Mouse (Mus musculus) hindbrain, postnatal 0 days (tissue): ENCODE measurements around the gene Susd6. TPM values are rescaled to one million over a fixed set of nuclear protein-coding genes. Genes with fewer than 3 reads are reported as not detected.

Experiments used
- ATAC-seq: fragments of 200-750 bp; cut with Nextera tagmentation; 2 replicates; pipeline ENCODE4 v1.8.0; 2017; ENCODE audit warnings: mild to moderate bottlenecking, moderate TSS enrichment, moderate library complexity
- DNase-seq: peaks from one replicate; pipeline ENCODE4 v3.0.0-alpha.2; 2015; ENCODE audit warnings: low spot score
- H3K27ac ChIP-seq: fragments of 300-500 bp; sonication (generic); 2 replicates; pipeline ENCODE4 v1.5.1; 2014; ENCODE audit warnings: mild to moderate bottlenecking
- H3K27me3 ChIP-seq: fragments of 300-500 bp; sonication (generic); 2 replicates; pipeline ENCODE4 v1.6.1; 2014; ENCODE audit warnings: low read length, mixed read lengths; ENCODE audit not compliant: insufficient read depth
- H3K36me3 ChIP-seq: fragments of 300-500 bp; sonication (generic); 2 replicates; pipeline ENCODE4 v1.6.1; 2014; ENCODE audit warnings: low read length, mixed read lengths; ENCODE audit not compliant: insufficient read depth
- H3K4me1 ChIP-seq: fragments of 300-500 bp; sonication (generic); 2 replicates; pipeline ENCODE4 v1.6.1; 2014; ENCODE audit warnings: antibody characterized with exemption, low read length, mixed read lengths; ENCODE audit not compliant: insufficient read depth
- H3K4me2 ChIP-seq: fragments of 300-500 bp; sonication (generic); 2 replicates; pipeline ENCODE4 v1.6.1; 2014; ENCODE audit warnings: low read depth, mild to moderate bottlenecking, low read length, moderate library complexity, mixed read lengths
- H3K4me3 ChIP-seq: fragments of 300-500 bp; sonication (generic); 2 replicates; pipeline ENCODE4 v1.5.1; 2014; ENCODE audit warnings: low read length
- H3K9ac ChIP-seq: fragments of 300-500 bp; sonication (generic); replicated peaks from 2 replicates; pipeline ENCODE4 v1.6.1; 2014; ENCODE audit warnings: mild to moderate bottlenecking, low read length, moderate library complexity, mixed read lengths
- H3K9me3 ChIP-seq: fragments of 300-500 bp; sonication (generic); 2 replicates; pipeline ENCODE4 v1.6.1; 2016; ENCODE audit warnings: low read length, mixed read lengths
- CTCF ChIP-seq: IDR thresholded peaks from 2 replicates; pipeline ENCODE4 v1.5.1; 2016; ENCODE audit warnings: antibody characterized with exemption, control low read depth, low read depth
- WGBS: fragments of 180-500 bp; shearing (Covaris S2); extraction: QIAGEN DNeasy Blood & Tissue Kit; methylation state at CpG from one replicate; pipeline ENCODE4 v1.1.7; 2014; 5-methylcytosine and 5-hydroxymethylcytosine counted together
- polyA plus RNA-seq: library from polyadenylated mRNA; unstranded; fragments of >200 nt; fragmentation: Nextera tagmentation; extraction: Ambion mirVana; gene quantifications from 2 replicates; pipeline ENCODE4 v1.2.1, GENCODE M21; 2015
- total RNA-seq: library from RNA; depleted of rRNA; stranded (reverse); fragments of >200 nt; gene quantifications from 2 replicates; pipeline ENCODE4 v1.2.3, GENCODE M21; 2014

The Susd6 gene
- total and polyA plus RNA-seq, 2 experiments from 2014 or later = 9.2 to 26.3 TPM

DNA sequence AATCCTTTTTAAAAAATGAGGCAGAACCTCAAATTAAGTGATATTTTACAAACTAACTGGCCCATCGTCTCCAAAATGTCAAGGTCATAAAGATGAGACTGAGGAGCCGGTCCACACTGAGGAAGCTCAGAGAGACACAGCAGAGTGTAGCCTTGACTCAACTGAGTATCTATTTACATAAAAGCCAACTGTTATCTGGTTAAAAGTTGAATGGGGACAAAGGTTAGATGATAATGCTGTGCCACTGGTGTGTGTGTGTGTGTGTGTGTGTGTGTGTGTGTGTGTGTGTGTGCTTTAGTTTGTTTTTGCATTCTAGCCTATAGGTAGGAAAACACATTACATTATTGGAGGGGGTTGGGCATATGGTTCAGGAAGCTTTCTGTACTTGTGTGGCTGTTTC is 100.8 kb downstream of the Susd6 start:
- no peak for DNase-seq
- Histone ChIP-seq H3K9ac (no peak overlapping the region), H3K36me3 (no peaks in the 10 kb centered on the region), H3K27me3 (no peaks in the 10 kb centered on the region), H3K9me3 (no peaks in the 10 kb centered on the region), H3K4me2 (no peak overlapping the region), H3K4me1 (no peaks in the 10 kb centered on the region; the same call in 1 of the 2 replicates), H3K4me3 (no peak overlapping the region), H3K27ac (no peak overlapping the region)
- no peak for ATAC-seq
- 97% methylated on average over 2 of the region's 2 CpGs for WGBS
- TF ChIP-seq CTCF = no peak

GRCm38 (mm10) chr12:80893720-80894494 is 103.6 kb downstream of the Susd6 start:
- ATAC-seq (no peak), DNase-seq (no peak)
- Histone ChIP-seq H3K27ac (no peak overlapping the region), H3K4me1 (no peaks in the 10 kb centered on the region; the same call in 1 of the 2 replicates), H3K9me3 (no peaks in the 10 kb centered on the region), H3K36me3 (no peaks in the 10 kb centered on the region), H3K9ac (no peak overlapping the region), H3K4me3 (no peak overlapping the region), H3K4me2 (no peak overlapping the region), H3K27me3 (no peaks in the 10 kb centered on the region)
- WGBS = 88% methylated on average over 18 of the region's 18 CpGs
- TF ChIP-seq CTCF = peak; percentile 40

- ATAC-seq = peak; percentile 94
- peak overlapping the region; percentile 34; the same call in 1 of the 2 replicates for H3K27ac ChIP-seq
- H3K4me3 ChIP-seq = peak overlapping the region; percentile 19; the same call in 1 of the 2 replicates
- H3K36me3 ChIP-seq = no peaks in the 10 kb centered on the region
- H3K4me1 ChIP-seq = no peaks in the 10 kb centered on the region; the same call in 1 of the 2 replicates
- no peak overlapping the region for H3K9ac ChIP-seq
- H3K9me3 ChIP-seq = no peaks in the 10 kb centered on the region
- H3K4me2 ChIP-seq = peak overlapping the region; percentile 44
- peak; percentile 94 for DNase-seq
- no peaks in the 10 kb centered on the region for H3K27me3 ChIP-seq
- WGBS = 8% methylated on average over 19 of the region's 19 CpGs
- peak; percentile 98 for TF ChIP-seq CTCF
Observed at GRCm38 (mm10) chr12:80894973-80895570, 104.8 kb downstream of the Susd6 start.

GRCm38 (mm10) chr12:80909631-80910030 is 119.3 kb downstream of the Susd6 start:
- no peaks in the 10 kb centered on the region for H3K27me3 ChIP-seq
- H3K9me3 ChIP-seq = no peaks in the 10 kb centered on the region
- 91% methylated on average over 8 of the region's 8 CpGs for WGBS
- TF ChIP-seq CTCF = no peak
- H3K9ac ChIP-seq = no peak overlapping the region
- DNase-seq (no peak), ATAC-seq (no peak)
- no peak overlapping the region for H3K4me3 ChIP-seq
- no peaks in the 10 kb centered on the region for H3K36me3 ChIP-seq
- H3K4me2 ChIP-seq = no peak overlapping the region
- H3K27ac ChIP-seq = no peak overlapping the region
- no peaks in the 10 kb centered on the region for H3K4me1 ChIP-seq

GRCm38 (mm10) chr12:80917764-80918163 is 127.5 kb downstream of the Susd6 start:
- TF ChIP-seq CTCF = peak; percentile 40
- H3K4me3 ChIP-seq = no peak overlapping the region
- H3K36me3 ChIP-seq = no peaks in the 10 kb centered on the region
- no peak overlapping the region for H3K9ac ChIP-seq
- H3K27ac ChIP-seq = no peak overlapping the region
- H3K4me2 ChIP-seq = no peak overlapping the region
- DNase-seq = no peak
- no peaks in the 10 kb centered on the region for H3K27me3 ChIP-seq
- WGBS = 59% methylated on average over 7 of the region's 7 CpGs
- no peak for ATAC-seq
- H3K9me3 ChIP-seq = no peaks in the 10 kb centered on the region
- no peaks in the 10 kb centered on the region for H3K4me1 ChIP-seq

DNA sequence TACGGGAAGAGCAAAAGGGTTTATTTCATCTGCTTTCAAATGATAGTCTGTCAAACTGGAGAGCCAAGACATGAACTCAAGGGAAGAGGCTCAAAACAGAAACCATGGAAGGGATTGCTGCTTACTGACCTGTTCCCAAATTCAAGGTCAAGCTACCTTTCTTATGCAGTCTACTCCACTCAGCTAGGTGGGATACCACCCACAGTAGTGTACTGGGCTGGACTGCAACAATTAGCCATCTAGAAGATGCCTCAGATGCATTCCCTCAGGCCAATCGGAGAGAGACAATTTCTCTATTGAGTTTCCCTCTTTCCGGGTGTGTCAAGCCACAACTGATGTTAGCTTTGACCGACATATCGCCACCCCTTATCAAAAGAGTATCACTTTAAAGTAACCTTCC is 131.0 kb downstream of the Susd6 start:
- no peaks in the 10 kb centered on the region for H3K9me3 ChIP-seq
- no peak overlapping the region for H3K27ac ChIP-seq
- DNase-seq (no peak), ATAC-seq (no peak)
- H3K4me1 ChIP-seq = no peaks in the 10 kb centered on the region
- no peak overlapping the region for H3K4me3 ChIP-seq
- H3K4me2 ChIP-seq = no peak overlapping the region
- 94% methylated on average over 5 of the region's 5 CpGs for WGBS
- H3K36me3 ChIP-seq = no peaks in the 10 kb centered on the region
- no peaks in the 10 kb centered on the region for H3K27me3 ChIP-seq
- no peak for TF ChIP-seq CTCF
- no peak overlapping the region for H3K9ac ChIP-seq

DNA sequence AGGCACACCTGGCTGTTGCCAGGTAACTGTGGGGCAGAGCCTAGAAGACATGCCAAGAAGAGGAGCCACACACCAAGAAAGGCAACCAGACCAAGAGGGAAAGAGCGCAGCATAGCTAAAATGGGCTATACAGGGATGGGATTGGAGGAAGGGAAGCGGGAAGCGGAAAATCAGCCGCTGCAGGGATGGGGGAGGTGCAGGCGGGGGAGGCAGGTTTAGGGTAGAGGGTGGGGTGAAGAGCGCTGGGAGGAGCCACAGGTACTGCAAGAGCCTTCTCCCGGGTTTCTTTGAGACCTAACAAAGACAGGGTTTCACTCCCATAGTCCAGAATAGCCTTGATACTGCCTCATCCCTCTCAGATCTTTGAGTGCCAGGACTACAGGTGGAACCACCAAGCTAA is 132.6 kb downstream of the Susd6 start:
- Histone ChIP-seq H3K4me1 (no peaks in the 10 kb centered on the region), H3K9ac (no peak overlapping the region), H3K27ac (no peak overlapping the region), H3K27me3 (no peaks in the 10 kb centered on the region), H3K4me3 (0 out of 2 replicates have a peak overlapping the region, but pooled peaks have one; percentile 2), H3K36me3 (no peaks in the 10 kb centered on the region), H3K4me2 (peak overlapping the region; percentile 34), H3K9me3 (no peaks in the 10 kb centered on the region)
- ATAC-seq (peak; percentile 71; the same call in 1 of the 2 replicates), DNase-seq (peak; percentile 6)
- WGBS = 9% methylated on average over 7 of the region's 7 CpGs
- no peak for TF ChIP-seq CTCF
